Comparison of ENCODE assay signal across 8 mouse cellular contexts in the genomic region with DNA sequence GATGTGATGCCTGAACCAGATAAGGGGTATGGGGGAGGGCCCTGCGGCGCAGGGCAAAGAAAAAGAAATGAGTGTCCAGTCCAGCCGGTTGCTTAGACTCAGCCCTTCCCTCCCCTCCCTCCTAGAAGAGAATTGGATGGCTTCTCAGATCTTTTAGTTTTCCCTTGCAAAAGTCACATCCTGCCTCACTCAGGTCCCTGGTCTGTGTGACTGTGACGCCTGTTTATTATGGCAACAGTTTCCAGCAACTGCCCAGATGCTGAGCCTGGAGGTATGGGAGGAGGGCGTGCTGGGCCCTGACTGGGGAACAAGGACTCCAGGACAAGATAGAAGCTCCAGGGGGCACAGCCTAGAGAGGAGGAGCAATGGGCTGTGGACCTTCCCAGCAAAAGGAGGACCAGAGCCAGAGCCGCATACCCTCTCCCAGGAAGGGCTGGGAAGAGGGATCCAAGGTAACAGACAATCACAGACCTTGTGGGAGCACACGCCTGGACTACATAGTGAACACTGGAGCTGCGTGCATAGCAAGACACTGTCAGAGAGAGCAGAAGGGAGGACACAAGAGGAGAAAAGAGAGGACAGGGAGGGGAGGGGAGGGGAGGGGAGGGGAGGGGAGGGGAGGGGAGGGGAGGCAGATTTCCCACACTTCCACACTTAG. TPM values are rescaled to one million over a fixed set of nuclear protein-coding genes. Genes with fewer than 3 reads are reported as not detected.
A peak's percentile ranks its signal among the peaks of the same experiment; 100 is the strongest.
DNase-seq lines count a peak whose midpoint lies in the region; ATAC-seq lines count a peak whose summit lies in the region.

A gene (plus strand): TSS at position 269 of the 658 bp plus-strand sequence.

- intact Hi-C loops in heart, postnatal 25 days (cut with DNase I), result no loop called here

- no peaks in the 10 kb centered on the region for H3K36me3 ChIP-seq in embryonic facial prominence, embryonic 14.5 days (ENCODE audit: control insufficient read depth, insufficient read depth, low read length)
- H3K36me3 ChIP-seq in liver, embryonic 15.5 days (replicated peaks), result no peaks in the 10 kb centered on the region
- H3K36me3 ChIP-seq in stomach, embryonic 14.5 days (ENCODE audit: control insufficient read depth, insufficient read depth, low read length), result no peaks in the 10 kb centered on the region

- DNase-seq in adrenal gland, adult 2 months, result peak; percentile 5
- DNase-seq in adrenal gland, postnatal 4 days (ENCODE audit: low spot score in 2 of 2), result no peak
- no peak for DNase-seq in embryonic facial prominence, embryonic 14.5 days (ENCODE audit: low spot score)
- DNase-seq in heart, postnatal 25 days (ENCODE audit: low spot score), result peak; percentile 5
- DNase-seq in right cerebral cortex, postnatal 36 days (ENCODE audit: low spot score in 2 of 2), result no peak

- peak within 1 kb of the TSS; percentile 19; the same call in 1 of the 2 replicates for H3K9ac ChIP-seq in embryonic facial prominence, embryonic 14.5 days (ENCODE audit: low read depth, low read length)
- H3K9ac ChIP-seq in liver, embryonic 15.5 days, result no peak within 1 kb of the TSS
- H3K9ac ChIP-seq in stomach, embryonic 14.5 days (replicated peaks; ENCODE audit: low read depth, low read length), result no peak within 1 kb of the TSS

- H3K4me2 ChIP-seq in embryonic facial prominence, embryonic 14.5 days (ENCODE audit: low read depth, low read length), result peak within 1 kb of the TSS; percentile 46
- peak within 1 kb of the TSS; percentile 29; the same call in 1 of the 2 replicates for H3K4me2 ChIP-seq in liver, embryonic 15.5 days
- H3K4me2 ChIP-seq in stomach, embryonic 14.5 days (replicated peaks; ENCODE audit: low read depth, low read length), result peak within 1 kb of the TSS; percentile 39

- H3K4me3 ChIP-seq in embryonic facial prominence, embryonic 14.5 days (ENCODE audit: low read depth, low read length), result peak within 1 kb of the TSS; percentile 7
- H3K4me3 ChIP-seq in liver, embryonic 15.5 days (replicated peaks), result no peak within 1 kb of the TSS
- H3K4me3 ChIP-seq in stomach, embryonic 14.5 days (ENCODE audit: low read depth, low read length), result 0 out of 2 replicates have a peak within 1 kb of the TSS, but pooled peaks have one; percentile 2

- H3K4me1 ChIP-seq in embryonic facial prominence, embryonic 14.5 days (ENCODE audit: control insufficient read depth, insufficient read depth, low read length), result peaks cover 16% of the 10 kb centered on the region
- no peaks in the 10 kb centered on the region for H3K4me1 ChIP-seq in liver, embryonic 15.5 days (replicated peaks)
- 0 out of 2 replicates have a peak, but pooled peaks cover 14% of the 10 kb centered on the region for H3K4me1 ChIP-seq in stomach, embryonic 14.5 days (ENCODE audit: control insufficient read depth, insufficient read depth, low read length)

- no peaks in the 10 kb centered on the region for H3K9me3 ChIP-seq in embryonic facial prominence, embryonic 14.5 days (ENCODE audit: control insufficient read depth, low read length)
- no peaks in the 10 kb centered on the region for H3K9me3 ChIP-seq in liver, embryonic 15.5 days (replicated peaks)
- no peaks in the 10 kb centered on the region for H3K9me3 ChIP-seq in stomach, embryonic 14.5 days (ENCODE audit: control insufficient read depth, low read depth, low read length)

- H3K27ac ChIP-seq in embryonic facial prominence, embryonic 14.5 days (replicated peaks; ENCODE audit: low read depth, low read length), result peak within 1 kb of the TSS; percentile 80
- no peak within 1 kb of the TSS for H3K27ac ChIP-seq in liver, embryonic 15.5 days (replicated peaks)
- no peak within 1 kb of the TSS for H3K27ac ChIP-seq in stomach, embryonic 14.5 days (ENCODE audit: low read length)

- H3K27me3 ChIP-seq in embryonic facial prominence, embryonic 14.5 days (replicated peaks; ENCODE audit: control insufficient read depth, insufficient read depth, low read length), result no peaks in the 10 kb centered on the region
- H3K27me3 ChIP-seq in liver, embryonic 15.5 days, result no peaks in the 10 kb centered on the region
- no peaks in the 10 kb centered on the region for H3K27me3 ChIP-seq in stomach, embryonic 14.5 days (ENCODE audit: control insufficient read depth, insufficient read depth, low read length)

- 16% methylated on average over 7 of the region's 8 CpGs for WGBS in embryonic facial prominence, embryonic 14.5 days
- 17% methylated on average over 6 of the region's 8 CpGs for WGBS in liver, embryonic 15.5 days (ENCODE audit: insufficient replicate concordance)
- 15% methylated on average over 7 of the region's 8 CpGs for WGBS in stomach, embryonic 14.5 days

- peak; percentile 60 for ATAC-seq in embryonic facial prominence, embryonic 14.5 days (ENCODE audit: low read depth)
- no peak for ATAC-seq in liver, embryonic 15.5 days (ENCODE audit: insufficient read depth)
- 0 out of 2 replicates have a peak, but pooled peaks have one; percentile 28 for ATAC-seq in stomach, embryonic 14.5 days (ENCODE audit: insufficient number of reproducible peaks, insufficient read depth, low FRiP score, low read depth)
- ATAC-seq in activated CD4-positive, CD25-positive, alpha-beta regulatory T cell, adult 4 months, result no peak

RNA-seq across cellular contexts. Expression of the gene that starts here (rescaled TPM):
- not detected for total RNA-seq in adrenal gland, adult 2 months (2021)
- polyA plus RNA-seq in adrenal gland, adult 2 months (2012; rRNA removed), result not detected in 2 replicates
- under 1 TPM in 1 of 2 experiments, not detected in 1; 0.22 TPM for total RNA-seq in adrenal gland, postnatal 4 days (2021)
- polyA plus RNA-seq in embryonic facial prominence, embryonic 14.5 days (2014; fragmentation: Nextera tagmentation; extraction: Ambion mirVana), result 0.80 and 0.86 TPM in 2 replicates
- total RNA-seq in heart, postnatal 25 days (2021), result under 1 TPM; 0.36 to 0.45 TPM
- polyA plus RNA-seq in liver, embryonic 15.5 days (2015; fragmentation: Nextera tagmentation; extraction: Ambion mirVana), result 0.08 TPM in 1 of 2 replicates, not detected in the other
- not detected in 2 replicates for polyA plus RNA-seq in stomach, embryonic 14.5 days (2014; fragmentation: Nextera tagmentation; extraction: Ambion mirVana)
- polyA plus RNA-seq in activated CD4-positive, CD25-positive, alpha-beta regulatory T cell, adult 4 months (2017; shearing (Covaris generic)), result not detected

Comparison
In these comparisons a context has a peak if more than half of its experiments do, and no peak if none do; other contexts are left out.
1. Peak in DNase-seq in adrenal gland, adult 2 months; RNA of the gene not detected or under 1 TPM.
2. Peak in ATAC-seq, H3K4me3 ChIP-seq, H3K27ac ChIP-seq, H3K9ac ChIP-seq and H3K4me2 ChIP-seq in embryonic facial prominence, embryonic 14.5 days; RNA of the gene not detected or under 1 TPM.
3. Peak in DNase-seq in heart, postnatal 25 days; RNA of the gene not detected or under 1 TPM.
4. Peak in ATAC-seq, H3K4me3 ChIP-seq and H3K4me2 ChIP-seq in stomach, embryonic 14.5 days; RNA of the gene not detected or under 1 TPM.